Comparison of ENCODE assay signal across 8 mouse cellular contexts in the genomic region with DNA sequence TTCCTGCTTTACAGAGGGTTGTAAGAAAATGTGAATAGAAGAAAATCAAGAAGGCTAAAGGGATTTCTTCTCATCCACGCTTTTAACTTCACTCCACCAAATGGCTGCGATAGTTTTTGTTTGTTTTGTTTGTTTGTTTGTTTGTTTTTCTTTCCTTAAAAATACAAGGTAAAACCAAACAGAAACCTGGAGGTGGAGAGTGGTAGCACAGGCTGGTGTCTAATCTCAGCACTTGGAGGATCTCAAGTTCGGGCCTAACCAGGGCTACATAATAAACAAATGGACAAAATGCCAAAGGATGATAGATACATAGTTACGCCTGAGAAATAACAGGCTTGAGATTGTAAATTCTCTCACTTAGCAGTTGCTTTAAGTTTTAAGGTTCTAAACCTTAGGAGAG. TPM values are rescaled to one million over a fixed set of nuclear protein-coding genes. Genes with fewer than 3 reads are reported as not detected.
DNase-seq lines count a peak whose midpoint lies in the region; ATAC-seq lines count a peak whose summit lies in the region.

No protein-coding gene starts in this region.

- H3K27me3 ChIP-seq in heart, embryonic 13.5 days (replicated peaks) = no peaks in the 10 kb centered on the region
- H3K27me3 ChIP-seq in limb, embryonic 13.5 days = no peaks in the 10 kb centered on the region

- H3K4me2 ChIP-seq in heart, embryonic 13.5 days = peak overlapping the region; percentile 53
- 0 out of 2 replicates have a peak overlapping the region, but pooled peaks have one; percentile 17 for H3K4me2 ChIP-seq in limb, embryonic 13.5 days (replicated peaks)

- no peak overlapping the region for H3K27ac ChIP-seq in heart, embryonic 13.5 days (replicated peaks)
- H3K27ac ChIP-seq in limb, embryonic 13.5 days = no peak overlapping the region

- no peaks in the 10 kb centered on the region for H3K36me3 ChIP-seq in heart, embryonic 13.5 days
- no peaks in the 10 kb centered on the region for H3K36me3 ChIP-seq in limb, embryonic 13.5 days

- DNase-seq in heart, postnatal 25 days (ENCODE audit: low spot score) = no peak
- peak; percentile 46 for DNase-seq in thymus, postnatal 4 days
- DNase-seq in thymus, postnatal 10 days (ENCODE audit: low spot score in 2 of 2) = no peak
- no peak for DNase-seq in right cerebral cortex, adult 2 months (ENCODE audit: low spot score in 2 of 2)
- no peak for DNase-seq in left cerebral cortex, adult 9 months (ENCODE audit: low spot score in 2 of 2)
- no peak for DNase-seq in layer of hippocampus, adult 9-10 months (ENCODE audit: low spot score)

- no peaks in the 10 kb centered on the region for H3K9me3 ChIP-seq in heart, embryonic 13.5 days
- H3K9me3 ChIP-seq in limb, embryonic 13.5 days = no peaks in the 10 kb centered on the region

- intact Hi-C loops in heart, postnatal 25 days (cut with DNase I) = loop anchor here (1.0 to 5.0 kb wide), 2 partner anchors 98 to 227 kb away; a partner anchor contains a TSS

- no peak for ATAC-seq in heart, embryonic 13.5 days (ENCODE audit: extremely low read depth, insufficient number of reproducible peaks, low FRiP score, low TSS enrichment)
- no peak for ATAC-seq in limb, embryonic 13.5 days (ENCODE audit: low FRiP score, low read depth)

- peak overlapping the region; percentile 61 for H3K9ac ChIP-seq in heart, embryonic 13.5 days
- H3K9ac ChIP-seq in limb, embryonic 13.5 days = no peak overlapping the region

- no peak overlapping the region for H3K4me3 ChIP-seq in heart, embryonic 13.5 days
- no peak overlapping the region for H3K4me3 ChIP-seq in limb, embryonic 13.5 days

- peaks cover 12% of the 10 kb centered on the region for H3K4me1 ChIP-seq in heart, embryonic 13.5 days
- 0 out of 2 replicates have a peak, but pooled peaks cover 4% of the 10 kb centered on the region for H3K4me1 ChIP-seq in limb, embryonic 13.5 days

- WGBS in heart, embryonic 13.5 days = 36% methylated on average over 4 of the region's 4 CpGs
- 62% methylated on average over 4 of the region's 4 CpGs for WGBS in limb, embryonic 13.5 days

RNA-seq across cellular contexts. Expression of a gene that starts 50.8 kb away (rescaled TPM):
- polyA plus RNA-seq in heart, embryonic 13.5 days (2015; fragmentation: Nextera tagmentation; extraction: Ambion mirVana) = 2.7 and 3.3 TPM in 2 replicates
- total RNA-seq in heart, postnatal 25 days (2021) = 1 to 10 TPM in 1 of 2 experiments, under 1 TPM in 1; 0.99 to 2.7 TPM
- polyA plus RNA-seq in limb, embryonic 13.5 days (2015; fragmentation: Nextera tagmentation; extraction: Ambion mirVana) = 8.2 and 8.5 TPM in 2 replicates
